Mouse (Mus musculus) embryonic facial prominence, embryonic 14.5 days (tissue): ENCODE measurements around the gene D630045J12Rik. TPM values are rescaled to one million over a fixed set of nuclear protein-coding genes. Genes with fewer than 3 reads are reported as not detected.
A peak's percentile ranks its signal among the peaks of the same experiment; 100 is the strongest.

Experiments used
- ATAC-seq: fragments of 200-750 bp; cut with Nextera tagmentation; 2 replicates; pipeline ENCODE4 v1.8.0; 2017; ENCODE audit warnings: low read depth, moderate number of reproducible peaks, moderate TSS enrichment
- DNase-seq: peaks from one replicate; pipeline ENCODE4 v3.0.0-alpha.2; 2015; ENCODE audit warnings: low spot score
- H3K27ac ChIP-seq: fragments of 300-500 bp; sonication (generic); replicated peaks from 2 replicates; pipeline ENCODE4 v1.5.1; 2014; ENCODE audit warnings: low read depth, mild to moderate bottlenecking, low read length, moderate library complexity
- H3K27me3 ChIP-seq: fragments of 300-500 bp; sonication (generic); replicated peaks from 2 replicates; pipeline ENCODE4 v1.6.1; 2014; ENCODE audit warnings: low read length; ENCODE audit not compliant: control insufficient read depth, insufficient read depth
- H3K36me3 ChIP-seq: fragments of 300-500 bp; sonication (generic); 2 replicates; pipeline ENCODE4 v1.6.1; 2014; ENCODE audit warnings: low read length, mixed read lengths; ENCODE audit not compliant: control insufficient read depth, insufficient read depth
- H3K4me1 ChIP-seq: fragments of 300-500 bp; sonication (generic); 2 replicates; pipeline ENCODE4 v1.6.1; 2014; ENCODE audit warnings: antibody characterized with exemption, low read length; ENCODE audit not compliant: control insufficient read depth, insufficient read depth
- H3K4me2 ChIP-seq: fragments of 300-500 bp; sonication (generic); 2 replicates; pipeline ENCODE4 v1.6.1; 2014; ENCODE audit warnings: low read depth, mild to moderate bottlenecking, low read length, moderate library complexity, mixed read lengths
- H3K4me3 ChIP-seq: fragments of 300-500 bp; sonication (generic); 2 replicates; pipeline ENCODE4 v1.5.1; 2014; ENCODE audit warnings: low read depth, mild to moderate bottlenecking, low read length
- H3K9ac ChIP-seq: fragments of 300-500 bp; sonication (generic); 2 replicates; pipeline ENCODE4 v1.6.1; 2014; ENCODE audit warnings: low read depth, mild to moderate bottlenecking, low read length, moderate library complexity, mixed read lengths
- H3K9me3 ChIP-seq: fragments of 300-500 bp; sonication (generic); 2 replicates; pipeline ENCODE4 v1.6.1; 2016; ENCODE audit warnings: low read length; ENCODE audit not compliant: control insufficient read depth
- WGBS: fragments of 180-500 bp; shearing (Covaris S2); extraction: QIAGEN DNeasy Blood & Tissue Kit; methylation state at CpG from one replicate; pipeline ENCODE4 v1.1.7; 2014; 5-methylcytosine and 5-hydroxymethylcytosine counted together
- polyA plus RNA-seq: library from polyadenylated mRNA; unstranded; fragments of >200 nt; fragmentation: Nextera tagmentation; extraction: Ambion mirVana; gene quantifications from 2 replicates; pipeline ENCODE4 v1.2.1, GENCODE M21; 2014

D630045J12Rik gene
- polyA plus RNA-seq, 1 experiment from 2014 or later = 6.0 TPM

GRCm38 (mm10) chr6:38263393-38264159 lies 9.8 kb upstream of the D630045J12Rik start:
- H3K36me3 ChIP-seq = no peaks in the 10 kb centered on the region

DNA sequence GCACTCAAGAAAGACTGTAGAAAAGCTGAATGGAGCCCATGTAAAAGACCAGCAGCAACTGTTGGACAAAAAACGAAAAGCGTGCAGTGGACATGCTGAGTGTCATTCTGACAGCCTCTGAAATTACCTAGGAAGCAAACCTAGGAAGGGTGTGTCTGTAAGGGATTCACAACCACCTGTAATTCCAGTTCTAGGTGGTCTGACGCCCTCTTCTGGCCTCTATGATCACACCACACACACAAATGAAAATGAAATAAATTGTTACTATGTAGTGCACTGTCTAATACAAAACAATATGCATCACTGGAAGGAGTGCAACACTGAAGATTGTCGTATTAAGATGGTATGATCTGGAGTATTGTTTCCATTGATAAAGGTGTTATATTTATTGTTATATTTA lies 8.1 kb upstream of the D630045J12Rik start:
- no peak overlapping the region for H3K4me2 ChIP-seq
- no peak overlapping the region for H3K9ac ChIP-seq
- no peaks in the 10 kb centered on the region for H3K36me3 ChIP-seq
- H3K4me3 ChIP-seq = no peak overlapping the region
- H3K27me3 ChIP-seq = no peaks in the 10 kb centered on the region
- DNase-seq (no peak), ATAC-seq (no peak)
- no peaks in the 10 kb centered on the region for H3K9me3 ChIP-seq
- no peak overlapping the region for H3K27ac ChIP-seq
- no peaks in the 10 kb centered on the region for H3K4me1 ChIP-seq
- WGBS = 63% methylated on average over 4 of the region's 4 CpGs

More at GRCm38 (mm10) chr6:38263393-38264159, 9.8 kb upstream of the D630045J12Rik start:
- Histone ChIP-seq H3K4me1 (no peaks in the 10 kb centered on the region), H3K27me3 (no peaks in the 10 kb centered on the region), H3K4me3 (no peak overlapping the region), H3K9me3 (no peaks in the 10 kb centered on the region), H3K9ac (no peak overlapping the region), H3K27ac (no peak overlapping the region), H3K4me2 (no peak overlapping the region)
- DNase-seq (no peak), ATAC-seq (no peak)
- 74% methylated on average over 5 of the region's 5 CpGs for WGBS

DNA sequence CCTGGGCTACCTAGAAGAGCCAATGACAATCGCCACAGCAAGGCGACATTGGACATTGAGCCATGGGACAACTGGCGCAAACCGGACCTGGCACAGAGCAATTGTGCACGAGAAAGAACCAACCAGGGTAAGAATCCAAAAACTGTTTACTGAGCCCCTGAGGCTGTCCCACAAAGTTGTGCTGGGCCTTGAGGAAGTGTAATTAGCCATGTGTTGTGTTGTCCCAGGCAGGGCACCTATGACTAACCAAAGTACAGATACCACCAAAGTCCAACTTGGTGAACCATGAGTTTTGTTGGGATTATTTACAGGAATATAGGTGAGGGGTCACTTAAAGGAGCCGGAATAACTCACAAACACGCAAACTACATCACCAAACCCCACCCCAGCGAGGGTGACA lies 3.7 kb upstream of the D630045J12Rik start:
- 91% methylated on average over 8 of the region's 8 CpGs for WGBS
- Histone ChIP-seq H3K9me3 (no peaks in the 10 kb centered on the region), H3K4me2 (no peak overlapping the region), H3K4me1 (peaks cover 7% of the 10 kb centered on the region), H3K9ac (no peak overlapping the region), H3K4me3 (no peak overlapping the region), H3K27ac (no peak overlapping the region), H3K27me3 (no peaks in the 10 kb centered on the region), H3K36me3 (no peaks in the 10 kb centered on the region)
- ATAC-seq = no peak
- no peak for DNase-seq

DNA sequence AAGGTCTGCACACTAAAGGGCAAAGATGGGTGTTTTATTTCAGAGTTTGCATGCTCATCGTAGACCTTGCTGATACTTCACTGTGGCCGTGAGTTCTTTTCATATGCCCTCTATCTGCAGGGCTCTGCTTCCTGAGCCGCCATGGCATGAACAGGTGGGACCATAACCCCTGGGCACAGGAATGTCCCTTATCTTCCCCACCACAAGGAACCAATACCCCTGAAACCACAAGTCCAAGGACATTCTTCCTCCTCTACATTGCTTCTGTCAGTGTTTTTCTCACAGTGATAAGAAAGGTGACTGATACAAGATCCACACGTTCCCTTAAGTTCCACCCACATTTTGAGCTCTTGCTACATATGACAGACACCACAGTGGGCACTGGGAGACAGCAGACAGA lies 3.0 kb upstream of the D630045J12Rik start:
- ATAC-seq (no peak), DNase-seq (no peak)
- Histone ChIP-seq H3K9ac (no peak overlapping the region), H3K4me1 (peaks cover 14% of the 10 kb centered on the region), H3K27me3 (no peaks in the 10 kb centered on the region), H3K4me2 (no peak overlapping the region), H3K9me3 (no peaks in the 10 kb centered on the region), H3K36me3 (no peaks in the 10 kb centered on the region), H3K27ac (no peak overlapping the region), H3K4me3 (no peak overlapping the region)
- 91% methylated on average over 4 of the region's 4 CpGs for WGBS

DNA sequence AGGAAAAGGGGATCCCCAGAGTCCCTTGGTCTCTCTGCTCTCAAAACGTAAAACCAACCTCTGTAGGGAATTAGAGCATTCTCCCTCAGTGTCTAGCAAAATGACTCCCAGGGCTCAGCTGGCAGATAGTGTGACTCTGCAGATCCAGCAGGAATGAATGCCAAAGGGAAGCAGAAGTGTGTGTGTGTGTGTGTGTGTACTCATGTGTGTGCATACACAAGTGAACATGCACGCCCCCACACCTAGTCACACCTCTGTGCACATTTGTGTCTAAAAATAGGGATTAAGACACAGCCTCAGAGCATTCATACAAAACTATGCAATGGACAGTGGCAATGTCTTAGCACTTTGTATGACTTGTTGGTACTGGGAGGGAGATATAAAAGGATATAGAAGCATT lies 2.0 kb upstream of the D630045J12Rik start:
- Histone ChIP-seq H3K4me3 (no peak overlapping the region), H3K9me3 (no peaks in the 10 kb centered on the region), H3K9ac (no peak overlapping the region), H3K27me3 (no peaks in the 10 kb centered on the region), H3K4me1 (peaks cover 20% of the 10 kb centered on the region), H3K27ac (no peak overlapping the region), H3K4me2 (no peak overlapping the region), H3K36me3 (no peaks in the 10 kb centered on the region)
- DNase-seq (no peak), ATAC-seq (no peak)
- 60% methylated on average over 2 of the region's 2 CpGs for WGBS

GRCm38 (mm10) chr6:38252766-38253735 lies 758 bp downstream of the D630045J12Rik start:
- WGBS = 9% methylated on average over 19 of the region's 19 CpGs
- H3K27ac ChIP-seq = peak overlapping the region; percentile 83
- no peaks in the 10 kb centered on the region for H3K36me3 ChIP-seq
- peak overlapping the region; percentile 93 for H3K9ac ChIP-seq
- no peaks in the 10 kb centered on the region for H3K27me3 ChIP-seq
- H3K9me3 ChIP-seq = no peaks in the 10 kb centered on the region
- H3K4me3 ChIP-seq = peak overlapping the region; percentile 87
- no peak for DNase-seq
- peaks cover 20% of the 10 kb centered on the region for H3K4me1 ChIP-seq
- H3K4me2 ChIP-seq = peak overlapping the region; percentile 61
- ATAC-seq = no peak

DNA sequence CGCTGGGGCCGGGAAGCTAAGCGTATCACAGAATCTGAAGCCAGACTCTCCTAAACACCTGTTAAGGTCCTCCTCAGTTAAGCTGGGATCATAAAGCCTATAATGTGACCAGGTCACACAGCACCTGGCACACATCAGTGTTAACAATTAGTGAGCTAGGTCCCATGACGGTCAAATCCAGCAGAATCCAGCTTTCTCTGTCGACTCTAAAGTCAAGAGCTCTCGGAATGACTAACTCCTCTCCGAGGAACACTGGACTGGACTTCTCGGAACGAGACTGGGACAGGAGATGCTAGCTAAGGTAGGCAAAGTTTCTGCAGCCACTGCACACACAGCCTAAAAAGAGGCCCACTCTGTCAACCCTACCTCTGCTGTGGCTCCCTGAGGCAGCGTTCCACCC lies 1.7 kb downstream of the D630045J12Rik start:
- Histone ChIP-seq H3K9me3 (no peaks in the 10 kb centered on the region), H3K9ac (peak overlapping the region; percentile 93), H3K36me3 (no peaks in the 10 kb centered on the region), H3K4me1 (peaks cover 20% of the 10 kb centered on the region), H3K27me3 (no peaks in the 10 kb centered on the region), H3K27ac (no peak overlapping the region), H3K4me3 (peak overlapping the region; percentile 87), H3K4me2 (peak overlapping the region; percentile 61)
- 38% methylated on average over 10 of the region's 10 CpGs for WGBS
- no peak for DNase-seq
- ATAC-seq = no peak

DNA sequence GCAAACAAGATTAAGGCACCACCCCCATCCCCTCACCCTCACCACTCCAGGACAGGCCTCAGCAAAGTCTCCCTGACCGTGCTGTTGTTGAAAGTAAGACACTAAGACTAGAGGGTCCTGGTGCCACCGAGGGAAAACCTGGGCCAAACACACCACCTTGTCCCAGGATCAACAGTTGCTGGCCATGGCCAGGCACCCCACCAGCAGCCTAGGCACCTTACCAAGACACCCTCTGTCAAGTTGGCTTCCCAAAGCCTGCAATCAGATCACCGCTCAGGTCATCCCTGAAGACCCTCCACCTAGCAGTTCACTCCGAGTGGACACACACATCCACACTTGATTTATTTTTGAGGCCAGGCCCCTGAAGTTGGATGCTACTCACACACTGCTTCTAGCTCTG lies 2.3 kb downstream of the D630045J12Rik start:
- H3K4me1 ChIP-seq = peaks cover 20% of the 10 kb centered on the region
- no peaks in the 10 kb centered on the region for H3K9me3 ChIP-seq
- H3K4me3 ChIP-seq = no peak overlapping the region
- 47% methylated on average over 4 of the region's 4 CpGs for WGBS
- H3K9ac ChIP-seq = peak overlapping the region; percentile 19; the same call in 1 of the 2 replicates
- H3K4me2 ChIP-seq = peak overlapping the region; percentile 61
- H3K36me3 ChIP-seq = no peaks in the 10 kb centered on the region
- H3K27ac ChIP-seq = no peak overlapping the region
- no peak for DNase-seq
- H3K27me3 ChIP-seq = no peaks in the 10 kb centered on the region
- ATAC-seq = no peak
